Mouse (Mus musculus): ENCODE data around the gene Pzp.

DNA sequence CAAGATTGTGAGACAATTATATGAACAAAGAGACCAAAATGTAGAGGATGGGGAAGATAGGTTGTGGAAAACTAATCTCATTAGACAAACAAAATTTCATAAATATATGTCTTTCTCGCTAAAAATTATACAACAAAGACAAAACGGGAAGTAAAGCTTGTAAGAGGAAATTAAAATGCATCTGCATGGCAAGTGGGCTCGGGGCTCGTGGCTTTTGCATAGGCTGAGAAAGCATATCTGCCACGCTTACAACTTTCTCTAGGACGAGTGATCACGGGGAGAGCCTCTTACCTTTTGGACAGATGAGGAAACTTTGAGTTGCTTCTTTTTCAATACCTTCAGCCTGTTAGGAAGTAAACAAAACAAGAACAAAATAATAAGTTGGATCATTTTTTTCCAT is 27.5 kb upstream of the Pzp start:
- TF ChIP-seq IRF4 (IDR thresholded peaks at IDR 0.05; ENCODE audit: low read depth, low read length) (no peak), CTCF (conservative IDR thresholded peaks at IDR 0.05 in 1 of 2, IDR thresholded peaks at IDR 0.05 in 1 of 2; ENCODE audit: low read depth in 2 of 2, low read length in 2 of 2) (no peak), MAFK (IDR thresholded peaks at IDR 0.05; ENCODE audit: insufficient replicate concordance, low read length) (no peak), POLR2A (IDR thresholded peaks at IDR 0.05; ENCODE audit: low read depth, low read length) (no peak), TBP (conservative IDR thresholded peaks at IDR 0.05; ENCODE audit: low read depth, low read length) (no peak), USF2 (conservative IDR thresholded peaks at IDR 0.05; ENCODE audit: low read depth, low read length) (no peak), ZKSCAN1 (IDR thresholded peaks at IDR 0.05; ENCODE audit: borderline replicate concordance, low read depth, low read length) (no peak), CHD1 (IDR thresholded peaks at IDR 0.05; ENCODE audit: low read depth, low read length) (no peak), E2F4 (IDR thresholded peaks at IDR 0.05; ENCODE audit: insufficient replicate concordance, low read depth, low read length) (no peak), JUN (IDR thresholded peaks at IDR 0.05; ENCODE audit: insufficient read depth, low read depth, low read length) (no peak), ZMIZ1 (IDR thresholded peaks at IDR 0.05; ENCODE audit: low read depth, low read length) (no peak), EP300 (IDR thresholded peaks at IDR 0.05; ENCODE audit: low read length) (no peak), MXI1 (IDR thresholded peaks at IDR 0.05; ENCODE audit: low read depth, low read length) (no peak)
